Mouse (Mus musculus) neural tube, embryonic 12.5 days (tissue): ENCODE data around the gene Acads. TPM values are rescaled to one million over a fixed set of nuclear protein-coding genes. Genes with fewer than 3 reads are reported as not detected.

Experiments used
- ATAC-seq: fragments of 200-750 bp; cut with Nextera tagmentation; 2 replicates; pipeline ENCODE4 v1.8.0; 2017; ENCODE audit warnings: low read depth, mild to moderate bottlenecking, moderate TSS enrichment, moderate library complexity; ENCODE audit not compliant: low FRiP score
- H3K27ac ChIP-seq: fragments of 300-500 bp; sonication (generic); 2 replicates; pipeline ENCODE4 v1.5.1; 2016
- H3K27me3 ChIP-seq: fragments of 300-500 bp; sonication (generic); replicated peaks from 2 replicates; pipeline ENCODE4 v1.6.1; 2016; ENCODE audit warnings: mild to moderate bottlenecking
- H3K36me3 ChIP-seq: fragments of 300-500 bp; sonication (generic); 2 replicates; pipeline ENCODE4 v1.6.1; 2016; ENCODE audit warnings: mild to moderate bottlenecking
- H3K4me1 ChIP-seq: fragments of 300-500 bp; sonication (generic); 2 replicates; pipeline ENCODE4 v1.6.1; 2016
- H3K4me2 ChIP-seq: fragments of 300-500 bp; sonication (generic); replicated peaks from 2 replicates; pipeline ENCODE4 v1.6.1; 2016; ENCODE audit warnings: mild to moderate bottlenecking
- H3K4me3 ChIP-seq: fragments of 300-500 bp; sonication (generic); 2 replicates; pipeline ENCODE4 v1.5.1; 2016
- H3K9ac ChIP-seq: fragments of 300-500 bp; sonication (generic); 2 replicates; pipeline ENCODE4 v1.6.1; 2016; ENCODE audit warnings: mild to moderate bottlenecking
- H3K9me3 ChIP-seq: fragments of 300-500 bp; sonication (generic); 2 replicates; pipeline ENCODE4 v1.6.1; 2016; ENCODE audit warnings: mild to moderate bottlenecking
- WGBS: fragments of 180-500 bp; shearing (Covaris S2); methylation state at CpG from one replicate; pipeline ENCODE4 v1.1.7; 2016; 5-methylcytosine and 5-hydroxymethylcytosine counted together
- polyA plus RNA-seq: library from polyadenylated mRNA; unstranded; fragments of >200 nt; fragmentation: Nextera tagmentation; extraction: Ambion mirVana; gene quantifications from 2 replicates; pipeline ENCODE4 v1.2.1, GENCODE M21; 2016

Acads gene
- polyA plus RNA-seq, 1 experiment from 2014 or later = 45.1 TPM

- no peak overlapping the region for H3K27ac ChIP-seq
- peaks cover 10% of the 10 kb centered on the region; the same call in 1 of the 2 replicates for H3K36me3 ChIP-seq
- H3K9ac ChIP-seq = no peak overlapping the region
- no peak for ATAC-seq
- 93% methylated on average over 3 of the region's 3 CpGs for WGBS
- H3K9me3 ChIP-seq = no peaks in the 10 kb centered on the region
- H3K4me1 ChIP-seq = no peaks in the 10 kb centered on the region
- H3K4me3 ChIP-seq = no peak overlapping the region
- H3K4me2 ChIP-seq = no peak overlapping the region
- H3K27me3 ChIP-seq = no peaks in the 10 kb centered on the region
Observed at GRCm38 (mm10) chr5:115060977-115061376, 58.2 kb downstream of the Acads start.

Other genes starting within 250 kb of the Acads start
- gene Oasl2, start 222.4 kb downstream of the Acads start, polyA plus RNA-seq = 1.3 and 2.5 TPM in 2 replicates
- 0.38 and 0.61 TPM in 2 replicates for gene Oasl1, start 196.1 kb downstream of the Acads start, polyA plus RNA-seq
- 66.7 and 70.0 TPM in 2 replicates for gene 2210016L21Rik, start 177.2 kb downstream of the Acads start, polyA plus RNA-seq
- gene Hnf1a, start 148.3 kb downstream of the Acads start, polyA plus RNA-seq = 0.05 TPM in 1 of 2 replicates, not detected in the other
- 43.5 and 46.7 TPM in 2 replicates for gene Sppl3, start 108.2 kb downstream of the Acads start, polyA plus RNA-seq
- gene Gm10401, start 21.1 kb downstream of the Acads start, polyA plus RNA-seq = 27.1 and 32.7 TPM in 2 replicates
- 60.4 and 61.2 TPM in 2 replicates for gene Unc119b, start 15.6 kb upstream of the Acads start, polyA plus RNA-seq
- 57.7 and 64.4 TPM in 2 replicates for gene Mlec, start 38.8 kb upstream of the Acads start, polyA plus RNA-seq
- gene Cabp1, start 75.0 kb upstream of the Acads start, polyA plus RNA-seq = 24.0 and 24.6 TPM in 2 replicates
- 110 and 113 TPM in 2 replicates for gene Pop5, start 116.5 kb upstream of the Acads start, polyA plus RNA-seq
- 230 TPM in 2 replicates for gene Rnf10, start 153.6 kb upstream of the Acads start, polyA plus RNA-seq
- 54.1 and 55.6 TPM in 2 replicates for gene Coq5, start 160.3 kb upstream of the Acads start, polyA plus RNA-seq
- gene Dynll1, start 181.7 kb upstream of the Acads start, polyA plus RNA-seq = 1,356 and 1,433 TPM in 2 replicates
- gene Srsf9, start 207.8 kb upstream of the Acads start, polyA plus RNA-seq = 314 and 343 TPM in 2 replicates
- 31.2 and 35.3 TPM in 2 replicates for gene Gatc, start 221.8 kb upstream of the Acads start, polyA plus RNA-seq
- 52.2 and 54.8 TPM in 2 replicates for gene Triap1, start 221.9 kb upstream of the Acads start, polyA plus RNA-seq
- gene Cox6a1, start 229.6 kb upstream of the Acads start, polyA plus RNA-seq = 884 and 947 TPM in 2 replicates